ENCODE assay signal across 10 mouse cellular contexts in the genomic region with DNA sequence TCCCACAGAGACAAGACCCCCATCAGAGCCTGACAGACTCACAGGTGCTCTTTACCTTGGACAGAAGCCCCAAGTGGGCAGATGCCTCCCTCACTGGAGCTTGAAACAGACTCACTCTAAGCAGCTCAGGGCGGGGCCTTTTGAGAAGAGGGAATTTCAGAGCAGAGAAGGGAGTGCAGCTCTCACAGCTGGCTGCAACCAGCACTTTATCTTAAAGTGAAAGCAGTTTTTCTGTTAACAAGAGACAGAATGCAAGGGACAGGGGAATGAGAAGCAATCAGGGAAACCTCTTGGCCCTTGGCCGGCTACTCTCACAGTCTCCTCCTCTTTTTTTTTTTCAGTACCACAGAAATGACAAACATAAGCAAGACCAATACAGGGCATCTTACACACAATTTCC. TPM values are rescaled to one million over a fixed set of nuclear protein-coding genes. Genes with fewer than 3 reads are reported as not detected.
A peak's percentile ranks its signal among the peaks of the same experiment; 100 is the strongest.
DNase-seq lines count a peak whose midpoint lies in the region; ATAC-seq and TF ChIP-seq lines count a peak whose summit lies in the region.
"Had no signal": no experiment of that assay in that cellular context is flagged by ENCODE, and none has a peak within 500 bp of the region (broad histone marks: within the 10 kb centered on the region; RNA-seq: fewer than 3 reads in every experiment).

No protein-coding gene starts in this region.

- 8% methylated on average over 2 of the region's 2 CpGs for WGBS in kidney, embryonic 16.5 days
- WGBS in forebrain, embryonic 13.5 days = 25% methylated on average over 2 of the region's 2 CpGs
- 44% methylated on average over 2 of the region's 2 CpGs for WGBS in hindbrain, postnatal 0 days

- peak; percentile 73; the same call in 1 of the 2 replicates for ATAC-seq in kidney, embryonic 16.5 days (ENCODE audit: low FRiP score, low TSS enrichment)
- no peak for ATAC-seq in forebrain, embryonic 13.5 days
- ATAC-seq in hindbrain, postnatal 0 days = no peak

- peak; percentile 32 to 78 for DNase-seq in adrenal gland, adult (ENCODE audit: inconsistent age in 2 of 2, low spot score in 1 of 2)
- no peak for DNase-seq in adrenal gland, adult 18-20 months (ENCODE audit: low spot score in 2 of 2)
- DNase-seq in adrenal gland, postnatal 25 days = peak; percentile 20
- peak; percentile 3 for DNase-seq in naive thymus-derived CD4-positive, alpha-beta T cell, adult 2 months (ENCODE audit: low read depth)
- DNase-seq in cerebellum, postnatal 36 days = no peak
- DNase-seq in hindbrain, postnatal 0 days (ENCODE audit: low spot score) = no peak

- no peak for TF ChIP-seq CTCF in hindbrain, postnatal 0 days (IDR thresholded peaks at IDR 0.05; ENCODE audit: low read depth)

- no peak overlapping the region for H3K4me3 ChIP-seq in kidney, embryonic 16.5 days (ENCODE audit: low read length)
- H3K4me3 ChIP-seq in forebrain, embryonic 13.5 days = no peak overlapping the region
- H3K4me3 ChIP-seq in hindbrain, postnatal 0 days (ENCODE audit: low read length) = no peak overlapping the region
- H3K4me3 ChIP-seq: lung, embryonic 15.5 days; stomach, embryonic 15.5 days had no signal

- no peaks in the 10 kb centered on the region for H3K9me3 ChIP-seq in kidney, embryonic 16.5 days (ENCODE audit: low read length)
- no peaks in the 10 kb centered on the region for H3K9me3 ChIP-seq in forebrain, embryonic 13.5 days (replicated peaks)
- H3K9me3 ChIP-seq in hindbrain, postnatal 0 days (ENCODE audit: low read length) = no peaks in the 10 kb centered on the region
- H3K9me3 ChIP-seq: lung, embryonic 15.5 days; stomach, embryonic 15.5 days had no signal

- H3K4me1 ChIP-seq in kidney, embryonic 16.5 days (ENCODE audit: insufficient read depth, low read length) = 0 out of 2 replicates have a peak, but pooled peaks cover 8% of the 10 kb centered on the region
- H3K4me1 ChIP-seq in forebrain, embryonic 13.5 days = no peaks in the 10 kb centered on the region
- H3K4me1 ChIP-seq in hindbrain, postnatal 0 days (ENCODE audit: insufficient read depth, low read length) = no peaks in the 10 kb centered on the region
- H3K4me1 ChIP-seq: lung, embryonic 15.5 days; stomach, embryonic 15.5 days had no signal

- no peak overlapping the region for H3K9ac ChIP-seq in kidney, embryonic 16.5 days (replicated peaks; ENCODE audit: low read length)
- H3K9ac ChIP-seq in forebrain, embryonic 13.5 days = no peak overlapping the region
- no peak overlapping the region for H3K9ac ChIP-seq in hindbrain, postnatal 0 days (replicated peaks; ENCODE audit: low read length)
- H3K9ac ChIP-seq: lung, embryonic 15.5 days; stomach, embryonic 15.5 days had no signal

- no peaks in the 10 kb centered on the region for H3K27me3 ChIP-seq in kidney, embryonic 16.5 days (ENCODE audit: insufficient read depth, low read length)
- no peaks in the 10 kb centered on the region for H3K27me3 ChIP-seq in forebrain, embryonic 13.5 days
- H3K27me3 ChIP-seq in hindbrain, postnatal 0 days (ENCODE audit: insufficient read depth, low read length) = no peaks in the 10 kb centered on the region
- H3K27me3 ChIP-seq: lung, embryonic 15.5 days; stomach, embryonic 15.5 days had no signal

- H3K27ac ChIP-seq in kidney, embryonic 16.5 days (ENCODE audit: low read length) = no peak overlapping the region
- no peak overlapping the region for H3K27ac ChIP-seq in forebrain, embryonic 13.5 days
- H3K27ac ChIP-seq in hindbrain, postnatal 0 days = no peak overlapping the region
- H3K27ac ChIP-seq: lung, embryonic 15.5 days; stomach, embryonic 15.5 days had no signal

- no peaks in the 10 kb centered on the region for H3K36me3 ChIP-seq in kidney, embryonic 16.5 days (ENCODE audit: insufficient read depth, low read length)
- H3K36me3 ChIP-seq in forebrain, embryonic 13.5 days (ENCODE audit: poor library complexity, severe bottlenecking) = no peaks in the 10 kb centered on the region
- H3K36me3 ChIP-seq in hindbrain, postnatal 0 days (ENCODE audit: insufficient read depth, low read length) = no peaks in the 10 kb centered on the region
- H3K36me3 ChIP-seq: lung, embryonic 15.5 days; stomach, embryonic 15.5 days had no signal

- no peak overlapping the region; the same call in 1 of the 2 replicates for H3K4me2 ChIP-seq in kidney, embryonic 16.5 days (replicated peaks; ENCODE audit: low read depth, low read length)
- H3K4me2 ChIP-seq in forebrain, embryonic 13.5 days = no peak overlapping the region
- H3K4me2 ChIP-seq in hindbrain, postnatal 0 days (ENCODE audit: low read depth, low read length) = no peak overlapping the region
- H3K4me2 ChIP-seq: lung, embryonic 15.5 days; stomach, embryonic 15.5 days had no signal

RNA-seq across cellular contexts. Expression of gene B3galnt1, which starts 56.2 kb away (rescaled TPM):
- 10 to 100 TPM; 12.8 to 13.1 TPM for total RNA-seq in adrenal gland, adult 18-20 months (2021)
- 14.3 and 17.7 TPM in 2 replicates for total RNA-seq in adrenal gland, postnatal 25 days (2021)
- 35.2 and 38.9 TPM in 2 replicates for polyA plus RNA-seq in kidney, embryonic 16.5 days (2015; fragmentation: Nextera tagmentation; extraction: Ambion mirVana)
- 55.6 and 60.3 TPM in 2 replicates for polyA plus RNA-seq in forebrain, embryonic 13.5 days (2015; fragmentation: Nextera tagmentation; extraction: Ambion mirVana)
- total RNA-seq in hindbrain, postnatal 0 days (2014; rRNA removed) = 67.0 and 73.5 TPM in 2 replicates
- polyA plus RNA-seq in hindbrain, postnatal 0 days (2015; fragmentation: Nextera tagmentation; extraction: Ambion mirVana) = 90.6 and 91.2 TPM in 2 replicates

Comparison
In these comparisons a context has a peak if more than half of its experiments do, and no peak if none do; other contexts are left out.
1. DNase-seq: peak in adrenal gland, adult (2 of 2), adrenal gland, postnatal 25 days (single experiment) and naive thymus-derived CD4-positive, alpha-beta T cell, adult 2 months (single experiment); none in adrenal gland, adult 18-20 months (0 of 2), cerebellum, postnatal 36 days (0 of 2) and hindbrain, postnatal 0 days (single experiment).